In genomic region chr9:60311594-60312128, GRCm38 (mm10) we compare ENCODE assay signal across 8 mouse cellular contexts.
A peak's percentile ranks its signal among the peaks of the same experiment; 100 is the strongest.
DNase-seq lines count a peak whose midpoint lies in the region; ATAC-seq and TF ChIP-seq lines count a peak whose summit lies in the region.
"Had no signal": no experiment of that assay in that cellular context is flagged by ENCODE, and none has a peak within 500 bp of the region (broad histone marks: within the 10 kb centered on the region; RNA-seq: fewer than 3 reads in every experiment).

No protein-coding gene starts in this region.

- no peak for TF ChIP-seq CTCF in brain, embryonic 14.5 days (IDR thresholded peaks at IDR 0.05; ENCODE audit: borderline replicate concordance, extremely low read depth, insufficient read depth, insufficient read length)
- TF ChIP-seq CTCF in intestine, postnatal 0 days (IDR thresholded peaks at IDR 0.05; ENCODE audit: low read depth): no peak

- TF ChIP-seq POLR2A in brain, embryonic 14.5 days (IDR thresholded peaks at IDR 0.05; ENCODE audit: borderline replicate concordance, extremely low read depth, insufficient read depth, insufficient read length, poor library complexity, severe bottlenecking): no peak

- no peak for ATAC-seq in intestine, postnatal 0 days

- H3K4me3 ChIP-seq in intestine, postnatal 0 days (ENCODE audit: low read depth, low read length): no peak overlapping the region

- no peaks in the 10 kb centered on the region for H3K27me3 ChIP-seq in intestine, postnatal 0 days (replicated peaks; ENCODE audit: control insufficient read depth, insufficient read depth, low read length)

- H3K9me3 ChIP-seq in intestine, postnatal 0 days (ENCODE audit: control insufficient read depth): no peaks in the 10 kb centered on the region

- H3K27ac ChIP-seq in intestine, postnatal 0 days (ENCODE audit: low read depth, low read length): peak overlapping the region; percentile 36
- H3K27ac ChIP-seq: macrophage had no signal

- H3K4me2 ChIP-seq in intestine, postnatal 0 days (replicated peaks; ENCODE audit: low read depth): no peak overlapping the region

- intact Hi-C loops in left cerebral cortex, postnatal 25 days (cut with DNase I): no loop called here

- WGBS in intestine, postnatal 0 days: 59% methylated on average over 10 of the region's 10 CpGs

- DNase-seq in brain, embryonic 14.5 days (ENCODE audit: low read depth): peak; percentile 92
- peak; percentile 54 for DNase-seq in fibroblast of lung, adult 2 months (ENCODE audit: low read depth)
- DNase-seq in left cerebral cortex, postnatal 25 days (ENCODE audit: low spot score in 2 of 2): peak; percentile 29 to 62
- DNase-seq in right cerebral cortex, postnatal 25 days: peak; percentile 42
- no peak for DNase-seq in embryo, embryonic 9.5 days (ENCODE audit: extremely low spot score)
- DNase-seq in lung, postnatal 14 days: no peak

- H3K4me1 ChIP-seq in intestine, postnatal 0 days (replicated peaks; ENCODE audit: control insufficient read depth, insufficient read depth, low read length): peaks cover 47% of the 10 kb centered on the region

- H3K36me3 ChIP-seq in intestine, postnatal 0 days (ENCODE audit: control insufficient read depth, insufficient read depth): no peaks in the 10 kb centered on the region

- H3K9ac ChIP-seq in intestine, postnatal 0 days (ENCODE audit: low read depth, low read length): no peak overlapping the region

Comparison
In these comparisons a context has a peak if more than half of its experiments do, and no peak if none do; other contexts are left out.
1. DNase-seq: peak in brain, embryonic 14.5 days (single experiment), fibroblast of lung, adult 2 months (single experiment), left cerebral cortex, postnatal 25 days (2 of 2) and right cerebral cortex, postnatal 25 days (single experiment); none in embryo, embryonic 9.5 days (single experiment) and lung, postnatal 14 days (single experiment).